Mouse (Mus musculus): ENCODE data around the gene Spaca4. TPM values are rescaled to one million over a fixed set of nuclear protein-coding genes. Genes with fewer than 3 reads are reported as not detected.

Spaca4 gene
- not detected in 2 replicates for total RNA-seq (2017)

- no peak for ATAC-seq (replicated peaks in 1 of 2; ENCODE audit: insufficient read depth in 1 of 2, low FRiP score in 2 of 2, low TSS enrichment in 1 of 2, low read depth in 1 of 2, poor library complexity in 2 of 2, severe bottlenecking in 2 of 2)
Observed at GRCm38 (mm10) chr7:45725713-45726112, at the start of gene Spaca4. TSS of gene Spaca4 (minus strand) at chr7:45725813.

- no peak for ATAC-seq (replicated peaks in 1 of 2; ENCODE audit: insufficient read depth in 1 of 2, low FRiP score in 2 of 2, low TSS enrichment in 1 of 2, low read depth in 1 of 2, poor library complexity in 2 of 2, severe bottlenecking in 2 of 2)
Observed at GRCm38 (mm10) chr7:45775237-45775636, 49.6 kb upstream of the Spaca4 start.

DNA sequence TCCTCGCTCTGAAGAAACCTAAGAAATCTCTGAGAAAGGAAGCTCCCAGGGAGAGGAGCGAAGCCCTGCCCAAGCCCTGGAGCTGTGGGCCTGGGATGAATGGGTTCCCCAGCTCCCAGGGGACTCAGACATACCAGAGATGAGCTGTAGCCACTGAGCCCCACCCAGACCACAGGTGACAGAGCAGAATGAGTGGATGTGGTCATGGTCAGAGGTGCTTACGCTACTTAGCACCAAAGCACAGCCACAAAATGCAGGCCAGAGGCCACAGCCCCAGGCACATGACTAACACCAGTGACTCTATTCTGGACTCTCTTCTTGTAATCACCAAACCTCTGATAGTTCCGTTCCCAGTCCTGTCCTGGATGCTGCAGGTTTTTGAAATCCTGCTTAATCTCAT lies 45.5 kb upstream of the Spaca4 start:
- peak in 1 of 2 experiments; percentile 51; a peak in 2 of 4 replicates for ATAC-seq (replicated peaks in 1 of 2; ENCODE audit: insufficient read depth in 1 of 2, low FRiP score in 2 of 2, low TSS enrichment in 1 of 2, low read depth in 1 of 2, poor library complexity in 2 of 2, severe bottlenecking in 2 of 2)

DNA sequence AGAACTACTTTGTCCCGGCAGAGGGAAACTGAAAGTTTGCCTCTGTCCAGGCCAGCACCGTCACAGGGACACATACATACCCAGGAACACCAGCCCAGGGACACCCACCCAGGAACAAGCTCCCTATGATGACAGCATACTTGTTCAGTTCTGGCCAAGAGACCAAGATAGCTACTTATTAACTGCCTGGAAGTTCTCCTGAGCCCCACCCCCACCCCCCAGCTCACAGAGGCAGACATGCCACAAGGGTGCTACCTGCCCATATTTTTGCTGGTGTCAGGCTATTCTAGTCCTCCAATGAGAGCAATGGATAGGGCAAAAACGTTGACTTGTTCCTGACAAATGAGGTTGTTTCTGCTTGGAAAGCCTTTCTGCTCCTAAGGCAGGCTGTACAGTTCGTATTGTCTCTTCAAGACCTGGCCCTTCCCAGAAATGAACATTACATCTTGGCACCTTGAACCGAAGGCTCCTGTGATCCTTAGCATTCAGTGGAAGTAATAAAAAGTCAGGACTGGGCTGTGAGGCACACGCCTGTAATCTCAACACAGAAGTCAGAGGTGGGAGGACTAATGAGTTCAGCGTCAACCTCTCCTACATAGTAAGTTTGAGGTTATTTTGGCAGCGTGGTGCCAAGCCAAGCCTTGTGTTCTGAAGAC lies 44.9 kb upstream of the Spaca4 start:
- ATAC-seq (replicated peaks in 1 of 2; ENCODE audit: insufficient read depth in 1 of 2, low FRiP score in 2 of 2, low TSS enrichment in 1 of 2, low read depth in 1 of 2, poor library complexity in 2 of 2, severe bottlenecking in 2 of 2): 0 out of 4 replicates have a peak, but pooled peaks of 1 of the 2 experiments have one; percentile 17

DNA sequence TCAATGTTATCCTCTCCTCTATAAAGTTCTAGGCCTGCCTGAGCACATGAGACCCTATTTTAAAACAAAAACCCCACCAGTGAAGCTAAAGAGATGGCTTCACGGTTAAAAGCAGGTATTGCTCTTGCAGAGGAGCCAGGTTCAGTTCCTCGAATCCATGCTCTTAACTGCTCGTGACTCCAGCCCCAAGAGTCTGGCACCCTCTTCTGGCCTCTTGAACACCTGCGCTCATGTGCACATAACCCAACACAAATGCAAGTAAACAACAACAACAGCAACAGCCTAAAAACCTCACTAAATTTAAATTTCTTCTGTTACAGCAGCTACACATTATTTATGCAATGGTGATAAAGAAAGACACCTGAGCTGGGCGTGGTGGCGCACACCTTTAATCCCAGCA lies 41.9 kb upstream of the Spaca4 start:
- ATAC-seq (replicated peaks in 1 of 2; ENCODE audit: insufficient read depth in 1 of 2, low FRiP score in 2 of 2, low TSS enrichment in 1 of 2, low read depth in 1 of 2, poor library complexity in 2 of 2, severe bottlenecking in 2 of 2): no peak

DNA sequence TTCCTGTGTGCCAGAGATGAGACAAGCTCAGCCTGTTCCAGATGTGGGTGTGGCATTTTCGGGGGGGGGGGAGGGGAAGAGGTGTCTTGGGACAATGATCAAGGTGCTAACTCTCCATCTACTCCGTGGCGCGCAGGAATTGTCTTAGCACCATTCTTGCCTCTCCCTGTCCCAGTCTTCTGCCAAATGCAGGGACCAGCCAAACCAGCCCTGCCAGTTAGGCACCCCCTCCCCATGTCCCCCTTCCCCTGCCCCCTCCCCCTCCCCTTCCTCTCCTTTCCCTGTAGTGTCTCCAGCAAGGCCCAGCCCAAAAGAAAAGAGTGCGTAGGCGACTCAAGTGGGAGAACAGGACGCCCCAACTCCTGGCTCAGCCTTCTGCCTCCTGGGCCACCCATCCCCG lies 41.2 kb upstream of the Spaca4 start:
- no peak for ATAC-seq (replicated peaks in 1 of 2; ENCODE audit: insufficient read depth in 1 of 2, low FRiP score in 2 of 2, low TSS enrichment in 1 of 2, low read depth in 1 of 2, poor library complexity in 2 of 2, severe bottlenecking in 2 of 2)

GRCm38 (mm10) chr7:45765995-45766394 lies 40.4 kb upstream of the Spaca4 start:
- no peak for ATAC-seq (replicated peaks in 1 of 2; ENCODE audit: insufficient read depth in 1 of 2, low FRiP score in 2 of 2, low TSS enrichment in 1 of 2, low read depth in 1 of 2, poor library complexity in 2 of 2, severe bottlenecking in 2 of 2)

DNA sequence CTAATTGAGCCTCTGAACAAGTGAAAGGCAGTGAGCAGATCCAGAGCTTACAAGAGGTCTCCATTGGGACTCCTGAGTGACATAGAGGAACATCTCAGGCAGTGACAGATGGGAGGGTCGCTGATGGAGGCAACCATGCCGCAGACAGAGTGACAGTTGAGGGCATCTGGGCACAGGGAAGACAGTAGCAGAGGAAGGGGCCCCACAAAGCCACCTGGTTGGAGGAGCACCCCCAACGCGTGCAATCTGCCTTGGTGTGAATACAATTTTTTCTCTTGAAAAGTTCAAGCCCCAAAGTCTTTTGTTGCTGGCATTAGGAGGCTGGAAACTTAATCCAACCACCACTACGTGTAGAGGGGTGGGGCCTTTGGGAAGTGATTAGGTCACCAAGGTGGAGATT lies 34.5 kb upstream of the Spaca4 start:
- no peak for ATAC-seq (replicated peaks in 1 of 2; ENCODE audit: insufficient read depth in 1 of 2, low FRiP score in 2 of 2, low TSS enrichment in 1 of 2, low read depth in 1 of 2, poor library complexity in 2 of 2, severe bottlenecking in 2 of 2)

DNA sequence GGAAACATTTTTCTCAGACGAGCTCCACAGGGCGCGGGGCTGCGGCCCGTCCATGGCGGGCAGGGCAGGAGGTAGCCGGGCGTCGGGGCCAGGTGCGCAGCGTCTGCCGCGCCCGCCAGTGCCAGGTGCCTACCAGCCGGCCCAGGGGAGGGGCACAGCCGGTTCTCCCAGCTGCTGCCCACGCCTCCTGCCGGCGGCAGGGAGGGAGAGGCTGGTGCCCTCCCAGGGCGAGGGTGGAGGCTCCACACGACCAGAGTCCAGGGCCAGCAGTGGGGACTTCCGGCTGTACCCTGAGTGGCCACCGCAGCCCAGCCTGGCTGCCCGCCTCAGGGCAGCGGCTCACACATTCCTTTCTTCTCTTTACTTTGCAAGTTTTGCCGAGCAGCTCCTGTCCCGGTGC lies 33.8 kb upstream of the Spaca4 start:
- ATAC-seq (replicated peaks in 1 of 2; ENCODE audit: insufficient read depth in 1 of 2, low FRiP score in 2 of 2, low TSS enrichment in 1 of 2, low read depth in 1 of 2, poor library complexity in 2 of 2, severe bottlenecking in 2 of 2): peak in 1 of 2 experiments; percentile 42; a peak in 1 of 4 replicates

GRCm38 (mm10) chr7:45755703-45756102 lies 30.1 kb upstream of the Spaca4 start:
- ATAC-seq (replicated peaks in 1 of 2; ENCODE audit: insufficient read depth in 1 of 2, low FRiP score in 2 of 2, low TSS enrichment in 1 of 2, low read depth in 1 of 2, poor library complexity in 2 of 2, severe bottlenecking in 2 of 2): no peak

GRCm38 (mm10) chr7:45750162-45750561 lies 24.5 kb upstream of the Spaca4 start:
- ATAC-seq (replicated peaks in 1 of 2; ENCODE audit: insufficient read depth in 1 of 2, low FRiP score in 2 of 2, low TSS enrichment in 1 of 2, low read depth in 1 of 2, poor library complexity in 2 of 2, severe bottlenecking in 2 of 2): no peak

DNA sequence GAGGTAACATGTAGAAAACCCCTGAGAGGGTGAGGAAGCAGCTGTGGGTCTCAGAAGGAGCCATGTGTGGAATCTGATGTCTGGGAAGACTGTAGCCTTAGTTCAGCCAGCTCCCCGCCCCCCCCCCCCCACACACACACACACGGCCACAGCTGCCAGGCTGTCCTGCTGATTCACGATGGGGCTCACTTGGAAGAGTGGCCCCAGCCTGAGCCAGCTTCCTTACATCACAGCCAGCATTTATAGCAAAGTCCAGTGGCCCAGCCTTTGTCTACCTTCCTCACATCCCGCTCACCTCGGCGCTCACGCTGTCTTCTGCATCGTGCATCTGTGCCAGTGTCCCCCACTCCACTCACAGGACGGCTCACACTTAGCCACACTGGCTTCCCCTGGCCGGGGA lies 23.8 kb upstream of the Spaca4 start:
- 0 out of 4 replicates have a peak, but pooled peaks of 1 of the 2 experiments have one; percentile 31 for ATAC-seq (replicated peaks in 1 of 2; ENCODE audit: insufficient read depth in 1 of 2, low FRiP score in 2 of 2, low TSS enrichment in 1 of 2, low read depth in 1 of 2, poor library complexity in 2 of 2, severe bottlenecking in 2 of 2)

GRCm38 (mm10) chr7:45748110-45748509 lies 22.5 kb upstream of the Spaca4 start:
- no peak for ATAC-seq (replicated peaks in 1 of 2; ENCODE audit: insufficient read depth in 1 of 2, low FRiP score in 2 of 2, low TSS enrichment in 1 of 2, low read depth in 1 of 2, poor library complexity in 2 of 2, severe bottlenecking in 2 of 2)

GRCm38 (mm10) chr7:45747450-45747849 lies 21.8 kb upstream of the Spaca4 start:
- no peak for ATAC-seq (replicated peaks in 1 of 2; ENCODE audit: insufficient read depth in 1 of 2, low FRiP score in 2 of 2, low TSS enrichment in 1 of 2, low read depth in 1 of 2, poor library complexity in 2 of 2, severe bottlenecking in 2 of 2)

DNA sequence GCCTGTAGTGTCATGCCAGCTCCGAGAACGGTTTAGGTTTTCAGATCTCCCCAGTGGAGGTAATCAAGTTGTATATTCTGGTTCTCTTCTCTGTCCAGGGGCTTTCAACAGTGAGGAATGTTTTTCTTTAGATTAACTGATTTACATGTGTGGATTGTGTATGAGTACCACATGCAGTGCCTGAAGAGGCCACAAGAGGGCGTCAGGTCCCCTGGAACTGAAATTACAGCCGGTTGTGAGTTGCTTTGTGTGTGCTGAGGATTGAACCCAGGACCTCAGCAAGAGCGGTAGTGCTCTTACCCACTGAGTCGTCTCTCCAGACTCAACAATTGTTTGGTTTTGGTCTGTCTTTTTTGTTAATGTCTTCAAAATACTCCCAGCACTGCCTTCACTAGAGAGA lies 20.9 kb upstream of the Spaca4 start:
- no peak for ATAC-seq (replicated peaks in 1 of 2; ENCODE audit: insufficient read depth in 1 of 2, low FRiP score in 2 of 2, low TSS enrichment in 1 of 2, low read depth in 1 of 2, poor library complexity in 2 of 2, severe bottlenecking in 2 of 2)

DNA sequence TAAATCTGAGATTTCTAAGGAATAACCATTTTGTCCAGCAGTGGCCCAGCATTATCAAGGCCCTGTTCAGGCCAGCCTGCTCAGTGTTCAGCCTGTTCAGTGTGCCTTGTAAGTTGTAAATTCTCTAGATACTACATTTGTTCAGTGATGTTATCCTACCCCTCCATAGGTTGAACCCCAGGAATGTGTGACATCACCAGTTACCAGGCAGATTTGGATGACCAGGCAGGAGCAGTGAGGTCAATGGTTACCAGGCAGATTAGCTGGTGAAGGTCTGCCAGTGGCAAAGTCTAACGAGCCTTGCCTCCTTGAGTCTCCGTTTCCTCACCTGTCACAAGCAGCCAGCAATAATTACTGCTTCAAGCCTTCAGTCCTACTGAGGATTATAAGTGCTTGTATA lies 18.8 kb upstream of the Spaca4 start:
- ATAC-seq (replicated peaks in 1 of 2; ENCODE audit: insufficient read depth in 1 of 2, low FRiP score in 2 of 2, low TSS enrichment in 1 of 2, low read depth in 1 of 2, poor library complexity in 2 of 2, severe bottlenecking in 2 of 2): peak in 1 of 2 experiments; percentile 68; a peak in 2 of 4 replicates

DNA sequence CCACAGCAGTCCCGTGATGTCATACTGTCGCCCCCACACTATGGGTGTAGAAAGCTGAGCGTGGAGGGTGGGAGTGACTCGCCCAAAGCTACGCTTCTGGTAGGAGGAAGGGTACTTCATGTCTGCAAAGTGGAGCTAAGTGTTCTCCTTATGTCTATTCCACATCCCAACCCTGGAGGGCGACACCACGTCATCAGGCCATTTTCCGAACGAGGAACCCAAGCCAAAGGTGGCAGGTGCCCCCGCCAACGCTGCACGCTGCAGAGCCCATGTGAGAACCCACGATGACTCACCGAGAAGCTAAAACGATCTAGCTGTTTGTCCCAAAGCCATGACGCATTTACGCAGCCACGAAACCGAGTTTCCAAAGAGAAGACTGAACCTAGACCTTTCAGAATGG lies 16.7 kb upstream of the Spaca4 start:
- peak; percentile 22 to 49; a peak in 2 of 4 replicates for ATAC-seq (replicated peaks in 1 of 2; ENCODE audit: insufficient read depth in 1 of 2, low FRiP score in 2 of 2, low TSS enrichment in 1 of 2, low read depth in 1 of 2, poor library complexity in 2 of 2, severe bottlenecking in 2 of 2)

- ATAC-seq (replicated peaks in 1 of 2; ENCODE audit: insufficient read depth in 1 of 2, low FRiP score in 2 of 2, low TSS enrichment in 1 of 2, low read depth in 1 of 2, poor library complexity in 2 of 2, severe bottlenecking in 2 of 2): peak; percentile 74 to 87
Observed at GRCm38 (mm10) chr7:45741777-45742176, 16.2 kb upstream of the Spaca4 start.

- peak; percentile 46 to 55 for ATAC-seq (replicated peaks in 1 of 2; ENCODE audit: insufficient read depth in 1 of 2, low FRiP score in 2 of 2, low TSS enrichment in 1 of 2, low read depth in 1 of 2, poor library complexity in 2 of 2, severe bottlenecking in 2 of 2)
Observed at GRCm38 (mm10) chr7:45741308-45741707, 15.7 kb upstream of the Spaca4 start.
